Mouse (Mus musculus) intestine, embryonic 14.5 days (tissue): ENCODE data around the gene Mrpl39. TPM values are rescaled to one million over a fixed set of nuclear protein-coding genes. Genes with fewer than 3 reads are reported as not detected.

Experiments
- ATAC-seq: fragments of 200-750 bp; cut with Nextera tagmentation; replicated peaks from 2 replicates; pipeline ENCODE4 v1.8.0; 2017; ENCODE audit warnings: low read depth, moderate number of reproducible peaks, moderate TSS enrichment, moderate library complexity; ENCODE audit not compliant: low FRiP score, low TSS enrichment
- DNase-seq: peaks from one replicate; pipeline ENCODE4 v3.0.0-alpha.2; 2018; ENCODE audit warnings: low spot score
- H3K27ac ChIP-seq: fragments of 300-500 bp; sonication (generic); 2 replicates; pipeline ENCODE4 v1.5.1; 2014; ENCODE audit warnings: low read depth, mild to moderate bottlenecking, control low read depth
- H3K27me3 ChIP-seq: fragments of 300-500 bp; sonication (generic); replicated peaks from 2 replicates; pipeline ENCODE4 v1.6.1; 2014; ENCODE audit warnings: low read length, control low read depth; ENCODE audit not compliant: control insufficient read depth, insufficient read depth
- H3K36me3 ChIP-seq: fragments of 300-500 bp; sonication (generic); 2 replicates; pipeline ENCODE4 v1.6.1; 2014; ENCODE audit warnings: low read length, control low read depth; ENCODE audit not compliant: control insufficient read depth, insufficient read depth
- H3K4me1 ChIP-seq: fragments of 300-500 bp; sonication (generic); replicated peaks from 2 replicates; pipeline ENCODE4 v1.6.1; 2014; ENCODE audit warnings: low read length, control low read depth, mixed read lengths; ENCODE audit not compliant: control insufficient read depth, insufficient read depth
- H3K4me2 ChIP-seq: fragments of 300-500 bp; sonication (generic); 2 replicates; pipeline ENCODE4 v1.6.1; 2014; ENCODE audit warnings: low read length
- H3K4me3 ChIP-seq: fragments of 300-500 bp; sonication (generic); 2 replicates; pipeline ENCODE4 v1.5.1; 2014; ENCODE audit warnings: low read depth, low read length, control low read depth, mixed read lengths
- H3K9ac ChIP-seq: fragments of 300-500 bp; sonication (generic); 2 replicates; pipeline ENCODE4 v1.6.1; 2014; ENCODE audit warnings: mild to moderate bottlenecking, low read length
- H3K9me3 ChIP-seq: fragments of 300-500 bp; sonication (generic); 2 replicates; pipeline ENCODE4 v1.6.1; 2016; ENCODE audit warnings: low read length, control low read depth; ENCODE audit not compliant: control insufficient read depth
- WGBS: fragments of 180-500 bp; shearing (Covaris S2); extraction: QIAGEN DNeasy Blood & Tissue Kit; methylation state at CpG from one replicate; pipeline ENCODE4 v1.1.7; 2014; 5-methylcytosine and 5-hydroxymethylcytosine counted together
- polyA plus RNA-seq: library from polyadenylated mRNA; unstranded; fragments of >200 nt; fragmentation: Nextera tagmentation; extraction: Ambion mirVana; gene quantifications from 2 replicates; pipeline ENCODE4 v1.2.1, GENCODE M21; 2014

Gene Mrpl39
- polyA plus RNA-seq, 1 experiment from 2014 or later = 45.6 TPM

- Histone ChIP-seq H3K27ac (no peak overlapping the region), H3K9me3 (no peaks in the 10 kb centered on the region), H3K36me3 (no peaks in the 10 kb centered on the region), H3K27me3 (peaks cover 19% of the 10 kb centered on the region), H3K4me2 (peak overlapping the region; percentile 78), H3K9ac (peak overlapping the region; percentile 28), H3K4me3 (peak overlapping the region; percentile 62), H3K4me1 (0 out of 2 replicates have a peak, but pooled peaks cover 6% of the 10 kb centered on the region)
- DNase-seq = peak; percentile 81
- WGBS = 2% methylated on average over 23 of the region's 23 CpGs
- ATAC-seq = no peak
Observed at GRCm38 (mm10) chr16:84774761-84775231, 39.3 kb upstream of the Mrpl39 start.

GRCm38 (mm10) chr16:84774003-84774703 lies 38.6 kb upstream of the Mrpl39 start, which contains the start of gene Jam2:
Gene Jam2 (plus strand): TSS chr16:84774123.
- Histone ChIP-seq H3K27me3 (peaks cover 19% of the 10 kb centered on the region), H3K4me1 (0 out of 2 replicates have a peak, but pooled peaks cover 6% of the 10 kb centered on the region), H3K4me2 (peak within 1 kb of the TSS; percentile 78), H3K9ac (peak within 1 kb of the TSS; percentile 28), H3K4me3 (peak within 1 kb of the TSS; percentile 62), H3K27ac (no peak within 1 kb of the TSS; the same call in 1 of the 2 replicates), H3K9me3 (no peaks in the 10 kb centered on the region), H3K36me3 (no peaks in the 10 kb centered on the region)
- DNase-seq (peak; percentile 83), ATAC-seq (peak; percentile 74)
- under 1% methylated on average over 40 of the region's 43 CpGs for WGBS

GRCm38 (mm10) chr16:84773268-84773861 lies 37.8 kb upstream of the Mrpl39 start:
- Histone ChIP-seq H3K27ac (no peak overlapping the region), H3K9me3 (no peaks in the 10 kb centered on the region), H3K36me3 (no peaks in the 10 kb centered on the region), H3K27me3 (peaks cover 19% of the 10 kb centered on the region), H3K4me2 (peak overlapping the region; percentile 78), H3K4me1 (0 out of 2 replicates have a peak, but pooled peaks cover 6% of the 10 kb centered on the region), H3K4me3 (peak overlapping the region; percentile 62), H3K9ac (peak overlapping the region; percentile 28; the same call in 1 of the 2 replicates)
- ATAC-seq (peak; percentile 4; the same call in 1 of the 2 replicates), DNase-seq (peak; percentile 53)
- 3% methylated on average over 15 of the region's 15 CpGs for WGBS

GRCm38 (mm10) chr16:84772496-84773267 lies 37.1 kb upstream of the Mrpl39 start:
- Histone ChIP-seq H3K9me3 (no peaks in the 10 kb centered on the region), H3K4me3 (no peak overlapping the region), H3K4me1 (0 out of 2 replicates have a peak, but pooled peaks cover 6% of the 10 kb centered on the region), H3K27me3 (peaks cover 19% of the 10 kb centered on the region), H3K36me3 (no peaks in the 10 kb centered on the region), H3K9ac (no peak overlapping the region), H3K4me2 (peak overlapping the region; percentile 78; the same call in 1 of the 2 replicates), H3K27ac (no peak overlapping the region)
- ATAC-seq (no peak), DNase-seq (no peak)
- 27% methylated on average over 8 of the region's 8 CpGs for WGBS

DNA sequence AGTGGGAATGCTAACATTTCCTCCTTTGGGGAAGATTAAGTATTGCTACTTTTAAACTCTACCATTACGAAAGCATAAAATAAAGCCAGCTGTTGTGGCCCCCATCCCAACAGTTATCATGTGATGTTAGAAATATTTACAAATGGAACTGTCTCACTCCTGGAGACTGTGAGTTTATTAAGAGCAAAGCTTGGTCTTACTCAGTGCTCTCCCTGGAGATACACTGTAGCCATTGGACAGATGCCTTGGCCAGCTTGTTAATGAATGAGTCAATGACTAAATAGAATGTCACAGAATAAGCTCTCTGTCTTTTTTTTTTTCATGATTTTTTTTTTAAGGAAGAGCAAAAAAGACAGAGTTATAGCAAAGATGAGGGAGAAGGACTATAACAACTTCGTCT lies 35.9 kb upstream of the Mrpl39 start:
- Histone ChIP-seq H3K4me3 (no peak overlapping the region), H3K4me1 (0 out of 2 replicates have a peak, but pooled peaks cover 6% of the 10 kb centered on the region), H3K27ac (no peak overlapping the region), H3K36me3 (no peaks in the 10 kb centered on the region), H3K9ac (no peak overlapping the region), H3K4me2 (no peak overlapping the region), H3K27me3 (peaks cover 16% of the 10 kb centered on the region), H3K9me3 (no peaks in the 10 kb centered on the region)
- ATAC-seq (no peak), DNase-seq (no peak)
- 87% methylated on average over 2 of the region's 2 CpGs for WGBS

GRCm38 (mm10) chr16:84770891-84771290 lies 35.3 kb upstream of the Mrpl39 start:
- H3K36me3 ChIP-seq = no peaks in the 10 kb centered on the region
- no peak for ATAC-seq

DNA sequence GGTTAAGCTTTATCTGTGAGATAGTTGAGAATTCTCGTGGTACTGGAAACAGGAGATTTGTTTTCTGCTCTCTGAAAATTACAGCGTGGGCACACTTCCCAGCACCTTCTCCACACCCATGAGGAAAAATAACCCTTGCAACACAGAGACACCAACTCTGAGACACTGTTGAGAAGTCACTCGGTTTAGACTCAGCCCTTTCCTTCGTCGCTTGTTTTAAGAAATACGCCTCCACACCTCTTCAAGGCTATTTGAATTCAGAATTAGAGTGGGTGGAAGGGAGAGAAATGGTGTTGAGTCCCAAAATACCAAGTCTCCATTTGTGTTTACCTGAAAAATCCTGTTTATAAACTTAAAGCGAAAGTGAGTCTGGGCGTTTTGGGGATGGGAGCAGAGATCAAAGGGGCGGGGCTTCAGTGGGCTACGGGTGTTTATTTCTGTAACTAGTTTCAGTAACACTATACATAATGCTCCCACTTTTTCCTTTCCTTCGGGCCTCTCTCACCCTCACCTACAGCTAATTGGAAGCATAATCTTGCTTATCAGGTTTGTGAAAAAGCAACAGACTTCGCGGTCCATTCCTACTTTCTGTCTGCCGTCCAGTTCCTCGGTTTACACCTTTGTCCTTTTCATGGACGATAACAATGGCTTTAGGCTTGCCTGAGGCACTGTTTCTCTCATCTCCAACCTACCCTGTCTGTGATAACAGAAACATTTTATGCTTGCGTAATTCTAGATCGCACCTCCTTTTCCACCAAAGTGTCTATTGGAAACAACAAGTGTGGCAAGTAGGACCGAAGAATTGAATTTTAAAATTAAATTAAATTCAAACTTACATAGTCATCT lies 34.3 kb upstream of the Mrpl39 start:
- WGBS = 85% methylated on average over 19 of the region's 19 CpGs
- H3K4me2 ChIP-seq = no peak overlapping the region
- H3K27me3 ChIP-seq = peaks cover 12% of the 10 kb centered on the region
- H3K4me3 ChIP-seq = no peak overlapping the region
- no peaks in the 10 kb centered on the region for H3K36me3 ChIP-seq
- ATAC-seq (no peak), DNase-seq (no peak)
- H3K9ac ChIP-seq = no peak overlapping the region
- no peak overlapping the region for H3K27ac ChIP-seq
- 0 out of 2 replicates have a peak, but pooled peaks cover 6% of the 10 kb centered on the region for H3K4me1 ChIP-seq
- no peaks in the 10 kb centered on the region for H3K9me3 ChIP-seq

More at GRCm38 (mm10) chr16:84770891-84771290, 35.3 kb upstream of the Mrpl39 start:
- peaks cover 12% of the 10 kb centered on the region for H3K27me3 ChIP-seq
- 81% methylated on average over 7 of the region's 7 CpGs for WGBS
- H3K4me2 ChIP-seq = no peak overlapping the region
- 0 out of 2 replicates have a peak, but pooled peaks cover 6% of the 10 kb centered on the region for H3K4me1 ChIP-seq
- no peak for DNase-seq
- H3K9ac ChIP-seq = no peak overlapping the region
- no peak overlapping the region for H3K4me3 ChIP-seq
- H3K9me3 ChIP-seq = no peaks in the 10 kb centered on the region
- H3K27ac ChIP-seq = no peak overlapping the region
